Mouse (Mus musculus) left cerebral cortex, adult 9 months (tissue): ENCODE measurements around the gene Slc9a9.

Experiments
- DNase-seq, 2 experiments: peaks; one replicate each; pipeline ENCODE4 v3.0.0; 2022; ENCODE audit warnings: low spot score in 2 of 2

Slc9a9 gene

GRCm38 (mm10) chr9:95153966-95154365 lies 484.3 kb downstream of the Slc9a9 start:
- no peak for DNase-seq

- no peak for DNase-seq
These were observed 488.2 kb downstream of the Slc9a9 start for GRCm38 (mm10) chr9:95157948-95158347.

GRCm38 (mm10) chr9:95158916-95159315 lies 489.2 kb downstream of the Slc9a9 start:
- DNase-seq, result no peak

- DNase-seq, result no peak
These were observed 491.0 kb downstream of the Slc9a9 start for GRCm38 (mm10) chr9:95160575-95161300.

GRCm38 (mm10) chr9:95161699-95162098 lies 492.0 kb downstream of the Slc9a9 start:
- no peak for DNase-seq

GRCm38 (mm10) chr9:95166224-95166623 lies 496.5 kb downstream of the Slc9a9 start:
- peak in 1 of 2 experiments; percentile 49 for DNase-seq

GRCm38 (mm10) chr9:95167806-95168205 lies 498.1 kb downstream of the Slc9a9 start:
- no peak for DNase-seq

GRCm38 (mm10) chr9:95168487-95169008 lies 498.8 kb downstream of the Slc9a9 start:
- peak; percentile 18 to 49 for DNase-seq

GRCm38 (mm10) chr9:95178170-95178569 lies 508.5 kb downstream of the Slc9a9 start:
- no peak for DNase-seq

- DNase-seq, result no peak
These were observed 510.3 kb downstream of the Slc9a9 start for GRCm38 (mm10) chr9:95180005-95180404.

GRCm38 (mm10) chr9:95180569-95180968 lies 510.9 kb downstream of the Slc9a9 start:
- no peak for DNase-seq

GRCm38 (mm10) chr9:95181241-95182043 lies 511.7 kb downstream of the Slc9a9 start:
- DNase-seq, result no peak

- no peak for DNase-seq
These were observed 512.6 kb downstream of the Slc9a9 start for GRCm38 (mm10) chr9:95182272-95182671.

- DNase-seq, result no peak
These were observed 514.7 kb downstream of the Slc9a9 start for GRCm38 (mm10) chr9:95184453-95184852.

- no peak for DNase-seq
These were observed 516.1 kb downstream of the Slc9a9 start for GRCm38 (mm10) chr9:95185840-95186239.

- no peak for DNase-seq
These were observed 516.9 kb downstream of the Slc9a9 start for GRCm38 (mm10) chr9:95186386-95187289.

GRCm38 (mm10) chr9:95188362-95189217 lies 518.9 kb downstream of the Slc9a9 start:
- DNase-seq, result no peak

GRCm38 (mm10) chr9:95189218-95189605 lies 519.5 kb downstream of the Slc9a9 start:
- DNase-seq, result no peak

- no peak for DNase-seq
These were observed 521.7 kb downstream of the Slc9a9 start for GRCm38 (mm10) chr9:95191442-95191841.

- no peak for DNase-seq
These were observed 523.3 kb downstream of the Slc9a9 start for GRCm38 (mm10) chr9:95192901-95193532.
